Mouse (Mus musculus): ENCODE measurements at regions not wholly inside any gene's neighbourhood (a gene's known extent, or its start where the extent isn't known, plus 50 kb on each side); places are given as distances from the start of the nearest gene placed in this dataset.

DNA sequence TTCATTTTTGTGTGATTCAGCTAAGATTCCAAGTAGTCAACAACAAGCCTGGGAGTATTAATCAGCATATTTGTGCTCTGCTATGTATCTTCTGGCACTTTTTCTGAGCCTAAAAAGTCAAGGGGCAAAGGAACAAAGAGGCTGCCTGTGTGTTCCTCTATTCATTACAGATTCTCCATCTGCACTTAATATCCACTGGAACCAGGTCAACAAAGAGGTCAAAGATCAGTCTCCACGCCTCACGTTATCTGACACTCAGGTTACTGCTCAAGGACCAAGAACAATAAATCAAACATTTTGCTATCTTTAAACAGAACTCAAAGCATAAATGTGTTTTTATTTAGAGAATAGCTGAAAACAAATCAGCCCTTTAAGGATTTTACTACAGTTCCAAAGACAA lies 71.4 kb upstream of the Gm4301 start:
- TF ChIP-seq CTCF (IDR thresholded peaks at IDR 0.05): no peak
- TF ChIP-seq EP300 (IDR thresholded peaks at IDR 0.05): no peak
